Mouse (Mus musculus): ENCODE data around the gene Itgad.

Gene Itgad

DNA sequence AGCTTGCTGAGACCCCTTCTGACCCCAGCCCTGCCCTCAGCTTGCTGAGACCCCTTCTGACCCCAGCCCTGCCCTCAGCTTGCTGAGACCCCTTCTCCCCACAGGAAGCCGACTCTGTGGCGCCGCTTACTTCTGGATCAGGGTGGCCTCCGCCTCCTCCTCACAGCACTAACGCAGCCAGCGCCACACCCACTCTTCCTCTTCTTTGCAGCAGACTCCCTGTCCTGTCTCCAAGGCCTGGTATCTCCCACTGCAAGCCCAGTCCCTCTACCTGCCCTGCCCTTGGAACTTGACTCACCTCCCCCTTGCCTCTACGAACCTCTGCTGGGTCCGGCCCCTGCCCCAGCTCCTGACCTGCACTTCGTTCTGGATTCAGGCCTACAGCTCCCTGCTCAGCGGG lies 89.7 kb downstream of the Itgad start:
- 59% methylated on average over 10 of the region's 10 CpGs for WGBS

DNA sequence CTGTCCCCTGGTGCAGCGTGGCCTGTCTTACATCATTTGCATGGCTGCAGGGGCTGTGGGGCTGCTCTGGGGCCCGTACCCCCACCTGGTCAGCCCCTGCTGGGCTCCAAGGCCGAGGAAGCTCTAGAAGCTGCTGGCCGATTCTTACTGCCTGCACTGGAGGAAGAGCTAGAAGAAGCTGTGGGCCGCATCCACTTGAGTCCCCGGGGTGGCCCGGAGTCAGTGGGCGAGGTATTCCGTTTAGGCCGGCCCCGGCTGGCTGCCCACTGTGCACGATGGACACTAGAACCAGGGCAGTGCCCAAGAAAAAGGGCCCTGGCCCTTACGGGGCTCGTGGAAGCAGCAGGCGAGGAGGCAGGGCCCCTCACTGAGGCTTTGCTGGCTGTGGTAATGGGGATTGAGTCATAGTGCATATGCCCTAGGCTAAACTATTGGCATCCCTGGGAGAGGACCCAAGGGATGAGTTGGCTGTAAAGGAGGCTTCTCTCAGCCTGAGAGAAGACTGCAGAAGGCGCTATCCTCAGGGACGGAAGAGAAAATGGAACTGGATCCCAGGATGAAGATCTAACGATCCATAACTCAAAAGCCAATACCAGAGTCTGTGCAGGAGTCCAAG lies 90.3 kb downstream of the Itgad start:
- 87% methylated on average over 18 of the region's 18 CpGs for WGBS

DNA sequence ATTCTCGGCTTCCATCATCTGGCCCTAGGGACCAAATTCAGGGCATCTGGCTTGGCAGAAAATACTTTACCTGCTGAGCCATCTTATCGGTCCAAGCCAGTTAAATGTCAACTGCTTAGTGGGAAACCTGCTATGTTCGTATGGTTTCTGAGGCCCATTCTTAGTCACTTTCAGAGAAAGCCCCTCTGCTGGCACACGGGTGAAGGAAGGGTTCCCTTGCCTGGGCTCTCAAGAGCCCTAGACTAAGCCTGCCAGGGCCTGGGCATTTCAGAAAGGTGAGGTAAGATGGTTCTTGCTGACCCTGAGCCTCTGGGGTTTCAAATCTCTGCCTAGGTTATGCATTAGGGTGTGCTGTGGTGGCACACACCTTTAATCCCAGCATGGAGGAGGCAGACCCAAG lies 91.4 kb downstream of the Itgad start:
- 92% methylated on average over 4 of the region's 4 CpGs for WGBS

DNA sequence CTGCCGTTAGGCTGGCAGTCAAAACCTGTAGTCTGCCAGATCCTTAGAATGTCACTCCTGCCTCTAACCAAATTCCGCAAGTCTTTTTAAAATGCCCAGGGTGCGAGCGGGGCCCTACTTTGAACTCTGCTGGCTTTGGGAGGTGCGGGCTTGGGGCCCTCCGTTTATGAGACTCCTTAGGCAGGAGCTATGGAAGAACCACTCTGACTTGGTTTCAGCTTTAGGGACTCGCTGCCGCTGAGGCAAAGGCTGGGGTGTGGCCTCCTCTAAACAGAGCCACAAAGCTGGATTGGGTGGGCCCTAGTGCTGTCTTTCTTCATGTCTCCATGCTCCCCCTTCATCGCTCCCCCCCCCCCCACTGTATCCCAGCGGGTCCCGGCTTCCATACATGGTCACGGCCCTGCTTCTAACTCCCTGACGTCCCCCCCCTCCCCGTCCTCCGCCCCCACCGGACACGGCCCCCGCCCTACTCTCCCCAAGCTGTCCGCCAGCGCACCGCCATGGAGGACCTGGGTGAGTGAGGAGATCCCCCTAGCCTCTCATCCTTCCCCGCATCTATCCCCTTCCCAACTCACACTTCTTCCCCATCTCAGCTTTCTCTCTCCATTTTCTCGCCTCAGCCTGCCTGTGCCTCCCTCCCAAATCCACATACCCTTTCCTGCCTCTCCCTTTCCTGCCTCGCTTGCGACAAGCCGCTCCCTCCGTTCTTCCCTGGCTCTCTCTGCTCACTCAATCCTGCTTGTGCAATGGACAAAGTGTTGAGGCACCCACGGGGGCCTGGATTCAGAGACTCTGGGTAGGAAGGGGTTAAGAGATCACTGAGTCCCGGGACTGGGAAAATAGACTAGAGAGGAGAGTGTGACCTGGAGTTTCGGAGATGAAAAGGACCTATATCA lies 92.6 kb downstream of the Itgad start, which contains the start of gene Tgfb1i1:
Gene Tgfb1i1 (plus strand): TSS at position 317 of the 896 bp plus-strand sequence.
- WGBS = 3% methylated on average over 28 of the region's 30 CpGs

DNA sequence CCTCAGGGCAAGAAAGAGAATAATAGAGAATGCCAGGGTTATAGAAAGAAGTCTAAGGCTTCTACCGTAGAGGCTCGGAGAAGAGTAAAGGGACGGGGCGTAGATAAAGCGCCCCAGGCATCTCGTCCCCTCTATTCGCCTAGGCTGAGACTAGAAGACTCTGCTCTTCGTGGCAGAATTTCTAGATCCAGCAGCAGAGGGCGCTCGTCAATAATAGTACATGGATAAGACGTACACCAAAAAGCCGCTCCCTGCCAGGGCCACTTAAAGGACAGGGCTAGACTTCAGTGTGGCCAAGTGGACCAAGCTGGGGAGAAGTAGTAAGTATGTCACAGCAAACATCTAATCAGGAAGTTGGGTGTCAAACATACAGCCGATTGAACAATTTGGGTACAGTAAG lies 93.3 kb downstream of the Itgad start:
- 1% methylated on average over 13 of the region's 13 CpGs for WGBS

DNA sequence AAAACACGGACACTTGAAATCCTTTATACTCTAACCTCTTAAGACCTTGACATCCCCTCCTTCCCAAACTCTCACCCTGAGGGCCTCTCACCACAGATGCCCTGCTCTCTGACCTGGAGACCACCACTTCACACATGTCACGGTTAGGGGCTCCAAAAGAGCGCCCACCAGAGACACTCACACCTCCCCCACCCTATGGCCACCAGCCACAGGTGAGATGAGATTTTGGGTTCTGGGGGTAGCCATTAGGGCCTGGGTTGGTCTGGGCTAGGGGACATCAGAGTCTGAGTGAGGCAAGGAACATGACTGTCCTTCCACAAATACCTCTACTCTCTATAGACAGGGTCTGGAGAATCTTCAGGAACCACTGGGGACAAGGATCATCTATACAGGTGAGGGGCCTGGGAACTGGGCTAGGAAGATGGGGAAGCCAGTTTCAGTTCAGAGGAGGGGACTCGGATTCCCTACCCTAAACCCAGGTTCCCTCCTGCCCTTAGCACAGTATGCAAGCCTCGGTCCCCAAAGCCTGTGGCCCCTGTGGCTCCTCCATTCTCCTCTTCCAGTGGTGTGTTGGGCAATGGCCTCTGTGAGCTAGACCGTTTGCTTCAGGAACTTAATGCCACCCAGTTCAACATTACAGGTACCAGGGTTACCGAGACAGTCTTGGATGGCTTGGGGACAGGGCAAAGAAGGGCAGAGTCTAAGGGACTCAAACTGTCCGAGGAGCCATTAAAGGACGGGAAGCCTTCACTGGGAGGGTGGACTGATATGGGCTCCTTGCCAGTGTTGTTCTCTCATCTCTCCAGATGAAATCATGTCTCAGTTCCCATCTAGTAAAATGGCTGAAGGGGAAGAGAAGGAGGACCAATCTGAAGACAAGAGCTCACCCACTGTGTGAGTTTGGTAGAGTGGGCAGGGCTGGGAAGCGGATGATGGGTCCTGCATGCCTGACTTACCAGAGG lies 94.2 kb downstream of the Itgad start:
- 80% methylated on average over 10 of the region's 10 CpGs for WGBS

DNA sequence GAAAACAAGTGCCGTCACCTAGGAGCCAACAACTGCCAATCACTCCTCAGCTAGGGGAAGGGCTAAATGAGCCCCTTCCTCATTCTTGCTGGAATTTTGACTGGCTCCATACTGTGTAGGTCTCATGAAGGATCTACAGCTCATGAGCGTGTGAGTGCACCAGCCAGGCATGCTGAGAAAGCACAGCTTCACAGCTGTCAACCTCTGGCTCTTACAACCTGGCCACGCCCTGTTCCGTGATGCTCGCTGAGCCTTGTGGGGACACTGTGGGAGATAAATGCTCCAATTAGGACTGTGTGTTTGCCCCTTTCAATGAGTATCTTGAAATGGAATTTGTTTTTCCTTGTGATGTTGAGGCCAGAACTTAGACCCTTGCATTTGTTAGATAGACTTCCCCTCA lies 95.8 kb downstream of the Itgad start:
- 90% methylated on average over 5 of the region's 5 CpGs for WGBS

DNA sequence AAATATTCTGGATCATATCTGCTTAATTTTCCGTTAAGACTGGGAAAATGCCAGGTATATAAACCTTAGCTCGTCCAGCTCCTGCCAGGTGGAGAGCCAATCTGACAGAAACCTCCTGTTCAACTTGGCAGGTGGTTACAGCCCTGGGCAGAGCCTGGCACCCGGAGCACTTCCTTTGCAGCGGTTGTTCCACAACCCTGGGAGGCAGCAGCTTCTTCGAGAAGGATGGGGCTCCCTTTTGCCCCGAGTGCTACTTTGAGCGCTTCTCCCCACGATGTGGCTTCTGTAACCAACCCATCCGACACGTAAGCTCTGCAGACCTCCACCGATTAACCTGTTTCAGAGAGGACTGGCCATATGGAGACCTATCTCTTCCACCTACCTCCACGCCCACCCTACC lies 97.8 kb downstream of the Itgad start:
- WGBS = 53% methylated on average over 12 of the region's 12 CpGs

DNA sequence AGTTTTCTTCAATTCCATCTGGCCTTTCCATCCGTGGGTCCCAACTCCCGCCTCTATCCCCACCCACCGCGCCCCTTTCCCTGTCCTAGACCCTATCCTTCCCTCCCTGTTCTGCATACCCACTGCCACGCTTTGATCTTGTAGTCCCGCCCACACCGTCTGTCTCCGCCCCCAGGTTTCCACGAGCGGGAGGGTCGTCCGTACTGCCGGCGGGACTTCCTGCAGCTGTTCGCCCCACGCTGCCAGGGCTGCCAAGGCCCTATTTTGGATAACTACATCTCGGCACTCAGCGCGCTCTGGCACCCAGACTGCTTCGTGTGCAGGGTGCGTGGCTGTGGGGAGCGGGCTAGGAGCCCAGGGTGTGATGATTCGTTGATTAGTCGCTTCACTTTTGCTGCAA lies 98.4 kb downstream of the Itgad start:
- 16% methylated on average over 24 of the region's 24 CpGs for WGBS

DNA sequence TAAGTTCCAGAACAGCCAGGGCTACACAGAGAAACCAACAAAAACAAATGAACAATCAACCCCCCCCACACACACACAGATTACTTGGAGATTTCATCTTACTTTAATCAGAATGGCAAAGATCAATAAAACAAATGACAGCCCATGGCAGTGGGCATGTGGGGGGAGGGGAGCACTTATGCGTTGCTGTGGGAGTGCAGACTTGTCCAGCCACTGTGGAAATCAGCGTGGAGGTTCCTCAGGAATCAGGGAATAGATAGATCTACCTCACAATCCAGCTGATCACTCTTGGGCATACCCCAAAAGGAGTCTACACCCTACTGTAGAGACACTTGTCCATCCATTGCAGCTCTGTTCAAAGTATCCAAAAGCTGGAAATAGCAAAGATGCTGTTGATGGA lies 100.8 kb downstream of the Itgad start:
- 61% methylated on average over 2 of the region's 2 CpGs for WGBS

DNA sequence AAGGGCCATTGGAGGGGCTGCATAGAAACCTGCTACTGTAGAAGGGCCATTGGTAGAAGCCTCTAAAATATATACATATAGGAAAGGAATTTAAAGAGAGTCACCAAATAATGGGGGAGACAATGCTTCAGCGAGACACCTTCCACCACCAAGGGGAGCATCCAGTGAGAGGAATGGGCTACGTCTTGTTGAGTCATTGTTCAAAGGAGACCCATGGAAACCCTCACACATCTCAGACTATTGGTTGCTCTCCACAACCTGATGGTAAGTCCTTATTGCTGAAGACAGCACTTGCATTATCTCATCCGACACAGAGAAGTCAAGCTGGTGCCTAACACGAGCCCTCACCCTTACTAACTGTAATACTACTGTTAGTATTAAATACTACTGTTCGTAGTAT lies 101.6 kb downstream of the Itgad start:
- WGBS = 91% methylated on average over 5 of the region's 5 CpGs

DNA sequence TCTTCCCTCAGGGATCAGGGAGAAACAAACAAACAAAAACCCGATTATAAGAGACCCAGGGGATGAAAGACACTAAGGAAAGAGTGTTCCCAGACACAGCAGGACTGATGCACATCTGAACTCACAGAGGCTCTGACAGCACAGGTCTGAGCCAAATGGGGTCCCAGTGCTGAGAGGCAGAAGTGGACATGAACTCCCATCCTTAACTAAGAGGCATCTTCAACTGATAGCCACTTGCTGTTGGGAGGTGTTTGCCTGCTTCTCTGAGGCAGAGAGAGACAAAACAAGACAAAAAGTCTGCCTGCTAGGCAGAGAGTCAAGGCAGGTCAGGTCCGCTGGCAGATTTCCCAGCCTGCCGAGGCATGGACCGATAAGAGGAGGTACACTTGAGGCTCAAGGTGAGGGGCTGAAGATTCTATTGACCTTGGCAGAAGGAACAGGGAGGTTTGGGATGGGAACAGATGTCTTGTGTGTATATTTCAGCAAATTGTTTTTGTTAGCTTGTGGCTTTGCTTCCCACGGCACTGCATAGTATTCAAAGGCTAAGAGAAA lies 102.7 kb downstream of the Itgad start:
- WGBS = 36% methylated on average over 5 of the region's 5 CpGs

DNA sequence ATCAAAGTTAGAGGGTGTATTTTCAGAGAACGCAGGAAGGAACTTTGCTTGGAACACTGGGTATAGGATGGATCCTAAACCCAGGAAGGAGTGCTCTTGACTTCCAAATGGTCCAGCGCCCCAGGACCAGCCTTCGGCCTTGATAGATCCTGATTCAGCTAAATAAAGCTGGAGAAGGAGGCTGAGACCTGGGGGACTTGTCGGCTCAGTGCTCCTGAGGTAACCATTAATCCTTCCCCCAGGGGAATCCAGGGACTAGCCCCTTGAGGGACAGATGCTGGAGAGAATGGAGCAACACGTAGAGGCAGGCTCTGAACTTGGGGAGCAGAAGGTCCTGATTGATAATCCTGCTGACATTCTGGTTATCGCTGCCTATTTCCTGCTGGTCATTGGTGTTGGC lies 111.2 kb downstream of the Itgad start, which contains the start of gene Slc5a2:
Gene Slc5a2 (plus strand): TSS at position 247 of the 400 bp plus-strand sequence.
- WGBS = 91% methylated on average over 6 of the region's 6 CpGs

DNA sequence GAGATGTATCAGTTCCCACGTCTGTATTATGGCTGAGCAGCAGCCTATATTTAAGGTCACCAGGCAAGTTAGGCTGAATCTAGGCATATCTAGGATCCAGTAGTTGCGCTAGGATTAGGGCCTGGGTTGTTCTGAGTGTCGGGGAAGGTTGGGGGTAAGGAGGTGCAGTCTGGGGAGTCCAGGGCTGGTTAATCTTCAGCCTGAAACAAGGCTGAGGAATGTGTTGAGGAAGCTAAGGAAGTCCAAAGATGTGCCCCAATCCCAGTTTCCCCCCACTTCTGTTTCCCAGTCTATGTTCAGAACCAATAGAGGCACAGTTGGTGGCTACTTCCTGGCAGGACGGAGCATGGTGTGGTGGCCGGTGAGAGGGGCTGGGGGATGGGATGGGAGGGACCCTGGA lies 111.9 kb downstream of the Itgad start:
- 81% methylated on average over 5 of the region's 5 CpGs for WGBS

DNA sequence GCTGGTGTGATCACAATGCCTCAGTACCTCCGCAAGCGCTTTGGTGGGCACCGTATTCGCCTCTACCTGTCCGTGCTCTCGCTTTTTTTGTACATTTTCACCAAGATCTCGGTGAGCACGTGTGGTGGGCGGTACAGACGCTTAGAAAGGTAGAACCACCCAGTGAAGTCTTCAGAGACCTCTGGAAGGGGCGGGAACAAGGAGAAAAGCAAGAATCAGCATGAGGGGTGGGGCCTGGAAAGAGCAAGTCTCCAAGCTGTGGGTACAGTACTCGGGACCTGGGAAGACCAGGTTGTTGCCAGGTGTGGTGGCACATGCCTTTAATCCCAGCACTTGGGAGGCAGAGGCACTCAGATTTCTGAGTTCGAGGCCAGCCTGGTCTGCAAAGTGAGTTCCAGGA lies 113.2 kb downstream of the Itgad start:
- WGBS = 71% methylated on average over 13 of the region's 13 CpGs

DNA sequence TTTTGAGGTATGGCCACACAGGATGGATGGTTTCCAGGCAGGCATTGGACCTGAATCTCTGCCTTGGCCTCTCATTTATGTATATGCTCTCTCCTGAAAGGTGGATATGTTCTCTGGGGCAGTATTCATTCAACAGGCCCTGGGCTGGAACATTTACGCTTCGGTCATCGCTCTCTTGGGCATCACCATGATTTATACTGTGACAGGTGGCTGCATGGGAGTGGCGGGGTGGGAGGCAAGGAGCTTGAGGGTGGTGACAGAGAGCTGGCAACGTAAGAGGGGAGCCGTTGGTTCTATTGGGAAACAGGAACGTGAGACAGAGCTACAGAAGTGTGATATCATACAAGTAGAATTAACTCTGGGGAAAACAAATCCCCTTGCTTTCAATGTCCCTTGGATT lies 113.6 kb downstream of the Itgad start:
- 81% methylated on average over 7 of the region's 7 CpGs for WGBS

DNA sequence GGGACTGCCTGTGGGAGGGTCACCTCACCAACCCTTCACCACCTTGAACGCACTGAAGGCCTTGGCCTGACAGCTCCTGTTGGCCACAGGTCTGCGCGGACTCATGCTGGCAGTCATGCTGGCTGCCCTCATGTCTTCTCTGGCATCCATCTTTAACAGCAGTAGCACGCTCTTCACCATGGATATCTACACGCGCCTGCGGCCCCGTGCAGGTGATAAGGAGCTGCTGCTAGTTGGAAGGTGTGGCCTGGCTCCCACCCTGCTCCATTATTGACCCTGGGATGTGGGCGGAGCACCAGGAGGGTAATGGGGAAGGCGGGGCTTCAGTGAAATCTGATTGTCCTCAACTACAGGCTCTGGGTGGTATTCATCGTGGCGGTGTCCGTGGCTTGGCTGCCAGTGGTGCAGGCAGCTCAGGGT lies 116.3 kb downstream of the Itgad start:
- 72% methylated on average over 13 of the region's 13 CpGs for WGBS

DNA sequence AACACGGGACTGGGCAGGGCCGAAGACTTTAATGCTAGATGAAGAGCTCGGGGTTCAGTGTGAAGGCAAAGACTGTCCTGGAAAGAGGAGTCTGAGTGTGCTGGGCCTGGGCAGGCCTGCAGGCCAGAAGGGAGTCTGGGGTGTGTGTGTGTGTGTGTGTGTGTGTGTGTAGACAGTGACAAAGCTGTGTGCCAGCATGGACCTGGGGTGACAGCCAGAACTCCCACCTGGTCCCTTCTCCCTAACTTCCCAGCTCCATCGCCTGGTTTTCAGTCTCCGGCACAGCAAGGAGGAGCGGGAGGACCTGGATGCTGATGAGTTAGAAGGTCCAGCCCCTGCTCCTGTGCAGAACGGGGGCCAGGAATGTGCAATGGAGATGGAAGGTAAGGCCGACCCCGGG lies 117.3 kb downstream of the Itgad start:
- WGBS = 90% methylated on average over 9 of the region's 9 CpGs
